Mouse (Mus musculus) heart, adult 18-20 months (tissue): ENCODE results near the gene 6030408B16Rik. TPM values are rescaled to one million over a fixed set of nuclear protein-coding genes. Genes with fewer than 3 reads are reported as not detected.
A peak's percentile ranks its signal among the peaks of the same experiment; 100 is the strongest.

Experiments used
- DNase-seq, 2 experiments: peaks; one replicate each; pipeline ENCODE4 v3.0.0; 2021 to 2022; ENCODE audit warnings: mixed read lengths in 1 of 2
- long read RNA-seq, 2 experiments: library from polyadenylated mRNA; stranded (forward); transcript quantifications; one replicate each; pipeline ENCODE4 v2.0.0; 2021
- total RNA-seq, 2 experiments: library from RNA; stranded (reverse); gene quantifications; 2 replicates each; pipeline ENCODE4 v1.2.3; 2021

6030408B16Rik gene
- 1 to 10 TPM in 1 of 2 experiments, under 1 TPM in 1; 0.69 to 1.1 TPM for total RNA-seq
- long read RNA-seq, experiment 1, partial matches to known transcripts = 0 of 2 reads
- long read RNA-seq, experiment 1, other reads (novel, unspliced or antisense) = 2 of 2 reads
- long read RNA-seq, experiment 2 = 0 reads

- DNase-seq = peak in 1 of 2 experiments; percentile 50
These were observed at the start of gene 6030408B16Rik for GRCm38 (mm10) chr15:101293025-101293621. Gene 6030408B16Rik, plus strand, starts transcription at chr15:101293212.

- no peak for DNase-seq
These were observed 49.0 kb upstream of the 6030408B16Rik start for GRCm38 (mm10) chr15:101244012-101244411.

GRCm38 (mm10) chr15:101246231-101247154, 46.5 kb upstream of the 6030408B16Rik start:
- peak; percentile 96 to 99 for DNase-seq

GRCm38 (mm10) chr15:101247155-101247498, 45.9 kb upstream of the 6030408B16Rik start:
- DNase-seq = no peak

- DNase-seq = peak; percentile 66 to 75
These were observed 44.8 kb upstream of the 6030408B16Rik start for GRCm38 (mm10) chr15:101248029-101248710.

- no peak for DNase-seq
These were observed 42.7 kb upstream of the 6030408B16Rik start for GRCm38 (mm10) chr15:101250220-101250800.

- no peak for DNase-seq
These were observed 41.1 kb upstream of the 6030408B16Rik start for GRCm38 (mm10) chr15:101251930-101252329.

- no peak for DNase-seq
These were observed 40.4 kb upstream of the 6030408B16Rik start for GRCm38 (mm10) chr15:101252614-101253013.

- no peak for DNase-seq
These were observed 39.5 kb upstream of the 6030408B16Rik start for GRCm38 (mm10) chr15:101253563-101253885.

GRCm38 (mm10) chr15:101253886-101254795, 38.9 kb upstream of the 6030408B16Rik start, which contains the start of gene Nr4a1:
Gene Nr4a1, plus strand, starts transcription at chr15:101254269.
- peak; percentile 89 to 92 for DNase-seq

- no peak for DNase-seq
These were observed 37.1 kb upstream of the 6030408B16Rik start for GRCm38 (mm10) chr15:101255842-101256462.

- DNase-seq = no peak
These were observed 36.4 kb upstream of the 6030408B16Rik start for GRCm38 (mm10) chr15:101256463-101257206.

- DNase-seq = no peak
These were observed 34.6 kb upstream of the 6030408B16Rik start for GRCm38 (mm10) chr15:101258420-101258819.

- DNase-seq = no peak
These were observed 33.1 kb upstream of the 6030408B16Rik start for GRCm38 (mm10) chr15:101259922-101260321.

GRCm38 (mm10) chr15:101260387-101260786, 32.6 kb upstream of the 6030408B16Rik start:
- peak; percentile 92 to 95 for DNase-seq

- peak; percentile 64 to 72 for DNase-seq
These were observed 32.0 kb upstream of the 6030408B16Rik start for GRCm38 (mm10) chr15:101260874-101261622.

GRCm38 (mm10) chr15:101262502-101262901, 30.5 kb upstream of the 6030408B16Rik start:
- peak in 1 of 2 experiments; percentile 81 for DNase-seq

GRCm38 (mm10) chr15:101266132-101266963, 26.7 kb upstream of the 6030408B16Rik start:
- DNase-seq = peak; percentile 97
